Mouse (Mus musculus): ENCODE measurements around the gene Myo18a. TPM values are rescaled to one million over a fixed set of nuclear protein-coding genes. Genes with fewer than 3 reads are reported as not detected.

The Myo18a gene
- total RNA-seq, 2 experiments from 2014 or later, result 150 to 167 TPM

DNA sequence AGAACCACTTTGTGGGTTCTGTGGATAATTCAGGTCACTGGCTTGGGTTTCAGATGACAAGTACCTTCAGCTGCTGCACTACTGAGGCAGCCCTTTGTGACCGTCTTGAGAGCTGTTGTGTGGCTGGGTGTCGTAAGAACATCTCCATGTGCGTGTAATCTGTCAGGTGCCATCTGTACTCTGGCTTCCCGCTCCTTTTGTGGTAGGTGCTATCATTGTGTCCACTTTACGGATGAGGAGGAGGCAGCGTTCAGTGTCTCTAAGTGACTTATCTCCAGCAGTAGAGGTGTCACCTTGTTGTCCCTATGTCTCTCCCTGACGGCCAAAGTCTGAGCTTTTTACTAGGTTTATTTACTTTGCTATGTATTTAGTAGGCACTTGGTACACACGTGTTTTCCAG lies 7.3 kb downstream of the Myo18a start:
- no peak for DNase-seq (ENCODE audit: low spot score in 2 of 2)

DNA sequence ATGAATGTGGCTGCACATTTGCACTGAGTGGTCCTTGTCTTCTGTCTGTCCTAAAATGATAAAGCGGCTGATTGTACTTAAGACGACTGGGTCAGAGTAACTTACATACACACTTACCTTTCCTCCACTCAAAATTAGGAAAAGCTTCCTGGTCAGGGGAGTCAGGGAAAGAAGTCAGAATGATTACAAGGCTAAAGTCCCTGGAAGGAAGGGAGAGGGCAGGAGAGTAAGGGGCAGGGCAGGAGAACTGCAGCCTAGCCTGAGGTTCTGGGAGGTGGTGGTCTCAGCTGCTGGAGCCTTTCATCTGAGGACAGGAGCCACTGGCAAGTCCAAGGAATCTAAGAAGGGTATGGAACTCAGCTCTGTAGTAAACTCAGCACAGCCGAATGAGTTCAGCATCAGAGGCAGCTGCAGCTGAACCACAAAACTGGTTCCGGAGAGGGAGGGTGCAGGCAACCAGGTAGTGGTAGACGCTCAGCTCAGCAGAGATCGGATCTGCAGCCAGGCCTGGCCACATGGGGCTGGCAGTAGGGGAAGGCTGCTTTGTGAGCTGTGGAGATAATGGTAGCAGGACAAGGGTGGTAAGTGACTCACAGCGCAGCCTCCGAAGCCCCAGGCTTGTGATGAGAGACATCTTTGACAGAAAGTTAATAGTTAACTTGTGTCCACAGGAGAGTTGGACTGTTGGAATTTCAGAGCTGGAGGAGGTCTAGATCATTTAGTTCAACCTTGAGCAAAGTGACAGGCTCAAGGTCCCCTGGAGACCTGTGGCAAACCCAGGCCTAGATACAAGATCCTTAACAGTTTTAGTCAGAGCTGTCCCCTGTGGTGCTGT lies 9.1 kb downstream of the Myo18a start:
- DNase-seq (ENCODE audit: low spot score in 2 of 2), result no peak

DNA sequence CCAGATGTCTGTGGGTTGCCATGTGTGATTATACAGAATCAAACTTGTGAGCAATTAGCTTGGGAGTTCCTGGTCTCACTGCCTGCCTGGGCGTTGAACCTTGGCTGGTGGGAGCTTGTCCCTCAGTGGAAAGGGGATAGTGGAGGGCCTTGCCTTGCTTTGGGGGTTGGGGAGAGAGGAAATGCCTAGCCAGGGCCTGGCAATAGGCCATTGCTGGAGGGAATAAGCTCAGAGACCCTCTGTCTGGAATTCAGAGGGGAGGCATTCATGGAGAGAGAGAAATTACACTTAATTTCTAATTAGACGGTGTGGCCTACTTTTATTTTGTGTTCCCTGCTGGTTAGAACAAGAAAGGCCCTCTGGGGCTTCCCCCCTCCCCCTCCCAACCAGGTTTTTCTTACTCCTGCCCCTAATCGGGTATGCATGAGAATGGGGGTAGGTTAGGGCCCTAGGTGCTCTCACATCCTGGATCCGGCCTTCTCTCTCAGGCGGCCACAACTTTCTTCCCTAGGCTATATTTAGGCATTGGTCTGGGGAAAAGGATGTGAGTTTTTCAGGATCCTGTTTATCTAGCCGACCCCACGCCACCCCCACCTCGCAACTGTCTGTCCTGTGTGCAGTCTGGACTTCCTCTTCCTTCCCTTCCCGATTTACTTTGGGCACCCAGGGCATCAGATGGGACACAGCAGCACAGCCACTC lies 12.8 kb downstream of the Myo18a start:
- peak in 1 of 2 experiments; percentile 55 for DNase-seq (ENCODE audit: low spot score in 2 of 2)

DNA sequence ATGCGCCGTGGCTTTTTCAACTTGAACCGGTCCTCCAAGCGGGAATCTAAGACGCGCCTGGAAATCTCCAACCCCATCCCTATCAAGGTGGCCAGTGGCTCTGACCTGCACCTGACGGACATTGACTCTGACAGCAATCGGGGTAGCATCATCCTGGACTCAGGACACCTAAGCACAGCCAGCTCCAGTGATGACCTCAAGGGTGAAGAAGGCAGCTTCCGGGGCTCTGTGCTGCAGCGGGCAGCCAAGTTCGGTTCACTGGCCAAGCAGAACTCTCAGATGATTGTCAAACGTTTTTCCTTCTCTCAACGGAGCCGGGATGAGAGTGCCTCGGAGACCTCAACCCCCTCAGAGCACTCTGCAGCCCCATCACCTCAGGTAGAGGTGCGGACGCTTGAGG lies 14.4 kb downstream of the Myo18a start:
- DNase-seq (ENCODE audit: low spot score in 2 of 2), result no peak

DNA sequence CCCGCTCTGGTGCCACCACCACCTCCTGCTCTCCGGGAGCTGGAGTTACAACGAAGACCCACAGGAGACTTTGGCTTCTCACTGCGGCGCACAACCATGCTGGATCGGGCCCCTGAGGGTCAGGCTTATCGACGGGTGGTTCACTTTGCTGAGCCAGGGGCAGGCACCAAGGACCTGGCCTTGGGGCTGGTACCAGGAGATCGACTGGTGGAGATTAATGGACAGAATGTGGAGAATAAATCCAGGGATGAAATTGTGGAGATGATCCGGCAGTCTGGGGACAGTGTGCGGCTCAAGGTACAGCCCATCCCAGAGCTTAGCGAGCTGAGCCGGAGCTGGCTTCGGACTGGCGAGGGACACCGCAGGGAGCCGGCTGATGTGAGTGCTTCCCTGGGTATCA lies 14.9 kb downstream of the Myo18a start:
- DNase-seq (ENCODE audit: low spot score in 2 of 2), result no peak

GRCm38 (mm10) chr11:77779240-77779639 lies 16.2 kb downstream of the Myo18a start:
- no peak for DNase-seq (ENCODE audit: low spot score in 2 of 2)

- DNase-seq (ENCODE audit: low spot score in 2 of 2), result no peak
Measured at GRCm38 (mm10) chr11:77781088-77781487, 18.0 kb downstream of the Myo18a start.

DNA sequence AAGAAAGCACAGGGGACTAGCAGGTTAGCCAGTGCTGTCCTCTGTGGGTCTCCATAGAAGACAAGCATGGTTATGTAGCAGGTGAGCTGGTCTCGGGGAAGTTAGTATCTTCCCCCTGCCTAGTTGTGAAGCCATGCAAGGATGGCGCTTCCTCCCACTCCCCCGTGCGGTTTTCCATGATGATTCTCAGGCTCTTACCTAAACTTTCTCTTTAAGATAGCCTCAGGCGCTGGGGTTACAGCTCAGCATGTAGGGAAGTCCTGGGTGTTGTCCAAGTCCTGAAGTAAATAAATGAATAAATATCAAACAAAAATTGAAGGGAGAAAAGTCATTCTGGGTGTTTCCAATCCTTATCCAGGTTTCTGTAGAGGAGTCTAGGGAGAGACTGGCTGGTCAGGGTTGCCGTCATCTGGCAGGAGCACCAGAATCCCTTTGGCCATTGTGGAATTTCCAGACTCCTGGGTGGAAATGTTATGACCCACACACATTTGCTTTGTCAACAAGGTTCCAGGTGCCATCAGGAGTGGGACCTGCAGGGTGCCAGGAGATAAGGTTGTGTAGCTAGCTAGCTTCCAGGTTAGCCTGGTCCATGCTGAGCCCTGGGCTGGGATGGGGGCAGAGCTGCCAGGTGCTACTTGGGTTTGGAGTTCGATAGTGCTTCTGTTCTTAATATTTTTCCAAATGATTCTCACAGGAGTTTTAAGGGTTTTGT lies 19.2 kb downstream of the Myo18a start:
- DNase-seq (ENCODE audit: low spot score in 2 of 2), result no peak

- peak in 1 of 2 experiments; percentile 56 for DNase-seq (ENCODE audit: low spot score in 2 of 2)
Measured at GRCm38 (mm10) chr11:77783211-77783746, 20.2 kb downstream of the Myo18a start.

DNA sequence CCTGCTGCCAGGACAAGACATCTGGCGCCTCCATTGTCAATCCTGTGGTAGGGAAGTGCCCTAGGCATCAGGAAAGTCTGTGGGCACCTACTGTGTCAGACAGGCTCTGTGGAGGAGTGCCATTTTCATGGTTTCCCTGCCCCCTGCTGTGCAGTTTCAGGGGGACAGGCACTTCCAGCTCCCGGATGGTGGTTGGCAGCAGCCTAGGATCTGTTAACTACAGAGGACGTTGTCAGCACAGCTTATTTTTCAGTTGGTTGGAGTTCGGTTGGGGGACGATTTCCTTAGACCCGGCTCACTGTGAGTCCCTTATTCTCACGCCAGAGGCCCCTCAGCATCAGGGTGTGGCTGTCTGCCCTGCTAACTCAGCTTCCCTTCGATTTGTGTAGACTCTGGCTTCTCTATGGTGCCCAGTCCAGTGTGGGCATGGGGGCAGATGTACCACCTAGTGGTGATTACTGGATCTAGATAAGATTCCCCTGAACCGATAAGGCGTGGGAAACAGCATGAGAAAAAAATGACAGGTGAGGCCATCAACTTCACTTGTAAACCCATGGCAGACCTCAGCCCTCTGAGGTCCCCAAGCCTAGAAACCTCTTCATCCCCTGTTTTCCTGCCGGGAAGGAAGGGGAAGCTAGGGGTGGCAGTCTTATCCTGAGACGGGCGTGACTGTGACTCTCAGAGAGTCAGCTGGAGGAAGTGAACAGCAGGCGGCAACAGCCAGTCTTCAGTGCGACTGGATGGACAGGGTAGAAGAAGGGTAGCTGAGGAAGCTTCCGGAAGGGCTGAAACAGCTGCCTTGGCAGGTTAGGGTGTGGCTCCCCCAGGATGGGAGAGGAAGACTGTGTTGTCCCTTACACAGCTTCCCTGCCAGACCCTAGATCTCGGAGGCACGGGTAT lies 21.0 kb downstream of the Myo18a start:
- DNase-seq (ENCODE audit: low spot score in 2 of 2), result peak in 1 of 2 experiments; percentile 64

DNA sequence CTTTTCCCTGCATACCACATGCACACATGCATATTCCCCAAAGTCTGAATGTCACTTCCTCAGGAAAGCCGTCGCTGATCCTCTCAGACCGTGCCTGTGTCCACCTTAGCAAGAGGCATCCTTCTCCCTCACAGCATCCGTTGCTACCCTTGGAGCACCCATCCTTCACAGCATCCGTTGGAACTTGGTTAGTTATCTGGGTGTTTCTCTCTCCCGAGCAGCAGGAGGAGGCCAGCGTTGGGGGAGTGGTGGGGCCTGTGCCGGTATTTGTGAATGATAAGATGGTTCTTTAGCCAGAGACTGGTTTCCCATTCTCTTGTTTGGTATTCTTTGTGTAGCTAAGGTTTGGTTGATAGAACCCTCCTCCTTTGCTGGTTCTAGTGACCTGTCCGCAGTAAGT lies 21.8 kb downstream of the Myo18a start:
- DNase-seq (ENCODE audit: low spot score in 2 of 2), result no peak

DNA sequence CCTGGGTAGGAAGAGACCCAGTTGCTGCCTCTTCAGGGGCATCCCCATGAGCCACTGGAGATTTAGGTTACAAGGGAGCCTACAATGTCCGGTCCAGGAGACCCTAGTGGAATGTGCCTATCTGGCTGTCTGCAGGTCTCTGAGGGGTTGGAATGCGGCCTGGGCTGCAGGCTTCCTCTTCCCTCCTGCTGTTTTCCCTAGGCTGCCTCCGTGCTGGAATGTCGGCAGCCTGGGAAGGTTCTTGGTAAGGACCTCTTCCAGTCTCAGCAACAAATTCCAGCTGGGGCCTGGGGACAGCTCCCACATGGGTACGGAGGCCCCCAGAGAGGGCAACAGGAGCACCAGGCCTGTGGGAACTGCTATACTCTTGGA lies 22.3 kb downstream of the Myo18a start:
- DNase-seq (ENCODE audit: low spot score in 2 of 2), result no peak

- no peak for DNase-seq (ENCODE audit: low spot score in 2 of 2)
Measured at GRCm38 (mm10) chr11:77785768-77786561, 22.9 kb downstream of the Myo18a start.

DNA sequence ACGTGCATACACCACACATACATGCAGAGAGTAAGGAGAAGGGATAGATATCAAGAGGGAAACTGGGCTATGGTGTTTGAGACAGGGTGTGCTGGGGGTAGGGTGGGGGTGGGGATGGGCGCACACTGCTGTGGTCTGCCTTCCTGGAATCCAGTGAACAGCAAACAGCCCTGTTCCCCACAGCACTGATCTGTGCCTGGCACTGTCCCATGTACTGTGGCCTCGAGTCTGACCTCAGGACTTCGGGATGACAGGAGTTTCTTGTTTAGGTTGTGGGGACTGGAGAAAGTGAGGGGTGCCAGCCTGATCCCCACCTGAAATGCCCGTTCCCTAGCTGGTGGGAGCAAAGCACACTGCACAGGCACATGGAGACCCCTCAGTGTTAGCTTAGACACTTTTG lies 24.7 kb downstream of the Myo18a start, which contains the start of gene Gm10277:
Gene Gm10277 (minus strand): TSS at position 41 of the 400 bp plus-strand sequence.
- no peak for DNase-seq (ENCODE audit: low spot score in 2 of 2)

GRCm38 (mm10) chr11:77789512-77789911 lies 26.5 kb downstream of the Myo18a start:
- DNase-seq (ENCODE audit: low spot score in 2 of 2), result no peak

DNA sequence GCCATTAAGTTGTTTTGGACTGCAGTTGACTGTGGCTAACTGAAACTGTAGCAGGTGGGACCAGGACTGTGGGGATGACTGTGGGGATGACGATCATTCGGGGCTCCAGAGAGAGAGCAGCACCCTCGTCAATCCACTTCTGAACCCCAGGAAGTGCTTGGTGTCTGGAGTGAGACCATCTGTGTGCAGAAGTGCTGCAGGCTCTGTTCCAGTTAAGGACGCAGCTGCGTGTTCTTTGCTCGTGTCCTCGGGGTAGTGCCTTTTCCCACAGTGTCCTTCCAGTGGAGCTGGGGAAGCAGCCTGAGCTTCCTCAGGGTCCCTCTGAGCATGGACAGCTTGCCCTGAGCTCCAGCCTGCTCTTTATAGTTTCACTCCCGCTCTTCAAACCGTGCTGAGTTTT lies 27.2 kb downstream of the Myo18a start:
- DNase-seq (ENCODE audit: low spot score in 2 of 2), result no peak

DNA sequence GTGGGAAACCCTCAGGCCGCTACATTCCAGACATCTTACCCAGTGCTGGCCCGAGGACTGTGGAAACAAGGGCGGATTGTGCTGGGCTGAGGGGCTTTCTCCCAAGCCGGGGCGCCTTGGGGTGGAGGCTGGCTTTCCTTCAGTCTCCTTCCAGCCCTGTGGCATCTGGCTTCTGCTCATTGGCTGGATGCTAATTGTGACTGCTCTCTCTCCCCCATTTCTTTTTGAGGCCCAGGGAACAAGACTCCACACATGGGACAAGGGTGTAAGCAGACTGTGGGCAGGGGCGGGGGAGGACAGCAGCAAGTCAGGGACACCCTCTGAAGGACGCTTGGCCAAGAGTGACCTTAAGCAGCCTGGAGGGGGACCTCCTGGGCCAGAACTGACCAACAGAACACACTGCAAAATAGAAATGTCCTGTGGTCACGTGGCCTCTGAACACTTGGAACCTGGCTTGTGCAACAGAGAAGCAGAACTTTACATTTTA lies 28.2 kb downstream of the Myo18a start:
- no peak for DNase-seq (ENCODE audit: low spot score in 2 of 2)

GRCm38 (mm10) chr11:77791752-77792565 lies 28.9 kb downstream of the Myo18a start:
- DNase-seq (ENCODE audit: low spot score in 2 of 2), result no peak

DNA sequence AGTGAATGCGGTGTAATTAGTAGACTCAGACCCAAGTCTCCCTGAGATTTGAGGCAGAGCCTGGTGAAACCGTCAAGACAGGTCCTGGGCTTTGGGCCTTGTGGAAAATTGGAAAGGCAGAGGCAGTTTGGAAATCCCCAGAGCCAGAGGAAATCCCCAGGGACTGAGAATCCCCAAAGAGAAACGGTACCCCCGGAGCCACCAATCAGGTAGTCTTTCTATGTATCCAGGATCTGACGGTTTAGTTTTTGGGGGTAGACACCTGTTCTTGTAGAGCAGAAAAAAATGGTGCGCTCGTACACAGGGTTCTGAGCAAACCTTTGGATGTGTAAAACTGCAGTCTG lies 29.5 kb downstream of the Myo18a start:
- no peak for DNase-seq (ENCODE audit: low spot score in 2 of 2)

Measured in layer of hippocampus, postnatal 10 days (tissue).